Mouse (Mus musculus) heart, embryonic 15.5 days (tissue): ENCODE data around the gene 4930432K21Rik. TPM values are rescaled to one million over a fixed set of nuclear protein-coding genes. Genes with fewer than 3 reads are reported as not detected.

Experiments
- ATAC-seq: fragments of 200-750 bp; cut with Nextera tagmentation; replicated peaks from 2 replicates; pipeline ENCODE4 v1.8.0; 2017; ENCODE audit warnings: low read depth, moderate TSS enrichment; ENCODE audit not compliant: insufficient number of reproducible peaks, insufficient read depth, low FRiP score
- H3K27ac ChIP-seq: fragments of 300-500 bp; sonication (generic); 2 replicates; pipeline ENCODE4 v1.5.1; 2015; ENCODE audit warnings: mild to moderate bottlenecking, inconsistent platforms
- H3K27me3 ChIP-seq: fragments of 300-500 bp; sonication (generic); 2 replicates; pipeline ENCODE4 v1.6.1; 2015; ENCODE audit warnings: inconsistent platforms
- H3K36me3 ChIP-seq: fragments of 300-500 bp; sonication (generic); 2 replicates; pipeline ENCODE4 v1.6.1; 2015; ENCODE audit warnings: mild to moderate bottlenecking, inconsistent platforms
- H3K4me1 ChIP-seq: fragments of 300-500 bp; sonication (generic); replicated peaks from 2 replicates; pipeline ENCODE4 v1.6.1; 2015; ENCODE audit warnings: inconsistent platforms
- H3K4me2 ChIP-seq: fragments of 300-500 bp; sonication (generic); 2 replicates; pipeline ENCODE4 v1.6.1; 2015; ENCODE audit warnings: inconsistent platforms, mild to moderate bottlenecking, moderate library complexity
- H3K4me3 ChIP-seq: fragments of 300-500 bp; sonication (generic); 2 replicates; pipeline ENCODE4 v1.5.1; 2015; ENCODE audit warnings: mild to moderate bottlenecking, inconsistent platforms
- H3K9ac ChIP-seq: fragments of 300-500 bp; sonication (generic); 2 replicates; pipeline ENCODE4 v1.6.1; 2015; ENCODE audit warnings: mild to moderate bottlenecking, inconsistent platforms
- H3K9me3 ChIP-seq: fragments of 300-500 bp; sonication (generic); replicated peaks from 2 replicates; pipeline ENCODE4 v1.6.1; 2016; ENCODE audit warnings: inconsistent platforms
- WGBS: fragments of 180-500 bp; shearing (Covaris S2); methylation state at CpG from one replicate; pipeline ENCODE4 v1.1.7; 2015; ENCODE audit warnings: mixed read lengths; 5-methylcytosine and 5-hydroxymethylcytosine counted together
- polyA plus RNA-seq: library from polyadenylated mRNA; unstranded; fragments of >200 nt; fragmentation: Nextera tagmentation; extraction: Ambion mirVana; gene quantifications from 2 replicates; pipeline ENCODE4 v1.2.1, GENCODE M21; 2015

Gene 4930432K21Rik
- polyA plus RNA-seq, 1 experiment from 2014 or later: 0.60 TPM

DNA sequence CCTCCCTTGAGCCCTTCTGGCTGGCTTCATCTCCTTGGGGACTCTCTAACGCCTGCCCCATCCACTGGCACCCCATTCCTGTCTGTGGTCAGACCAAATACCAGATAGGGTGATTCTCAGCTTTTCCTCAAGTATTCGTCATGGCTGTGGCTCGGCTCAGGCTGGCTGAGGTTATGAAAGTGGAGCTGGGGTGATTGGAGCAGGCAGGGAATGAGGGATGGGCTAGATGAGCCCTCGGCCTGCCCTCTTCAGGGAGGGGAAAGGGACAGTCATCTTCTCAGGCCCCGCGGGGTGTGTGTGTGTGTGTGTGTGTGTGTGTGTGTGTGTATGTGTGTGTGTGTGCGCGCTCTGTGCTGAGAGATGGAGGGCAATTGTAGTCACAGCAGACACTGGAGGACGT, 22.2 kb upstream of the 4930432K21Rik start, which contains the start of gene Podnl1:
Gene Podnl1, plus strand, starts transcription at position 334 of the 400 bp plus-strand sequence.
- H3K9ac ChIP-seq: no peak within 1 kb of the TSS
- no peaks in the 10 kb centered on the region for H3K9me3 ChIP-seq
- no peak within 1 kb of the TSS for H3K27ac ChIP-seq
- H3K4me1 ChIP-seq: peaks cover 2% of the 10 kb centered on the region; the same call in 1 of the 2 replicates
- H3K4me3 ChIP-seq: no peak within 1 kb of the TSS
- no peak for ATAC-seq
- H3K36me3 ChIP-seq: no peaks in the 10 kb centered on the region
- 51% methylated on average over 9 of the region's 9 CpGs for WGBS
- peaks cover 6% of the 10 kb centered on the region; the same call in 1 of the 2 replicates for H3K27me3 ChIP-seq
- no peak within 1 kb of the TSS for H3K4me2 ChIP-seq

DNA sequence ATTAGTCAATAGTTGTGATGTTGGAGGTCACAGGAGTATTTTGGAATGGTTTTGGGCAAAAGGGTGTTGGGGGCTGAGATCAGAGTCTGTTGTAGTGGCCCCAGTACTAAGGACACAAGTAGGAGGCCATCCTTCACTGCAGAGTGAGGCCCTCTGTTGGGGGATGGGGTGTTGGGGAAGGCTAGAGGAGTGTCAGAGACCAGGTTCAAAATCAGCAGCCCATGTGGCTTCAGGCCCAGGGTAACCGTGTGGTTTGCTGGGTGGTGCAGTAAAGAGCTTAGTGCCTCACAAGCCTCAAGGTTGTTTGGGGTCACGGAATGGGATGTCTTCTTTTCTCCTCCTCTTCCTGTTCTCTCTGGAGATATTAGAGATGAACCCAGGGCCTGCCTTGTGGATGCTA, 21.1 kb upstream of the 4930432K21Rik start:
- Histone ChIP-seq H3K4me3 (no peak overlapping the region), H3K27me3 (peaks cover 11% of the 10 kb centered on the region; the same call in 1 of the 2 replicates), H3K4me2 (no peak overlapping the region), H3K9ac (no peak overlapping the region), H3K36me3 (no peaks in the 10 kb centered on the region), H3K9me3 (no peaks in the 10 kb centered on the region), H3K27ac (no peak overlapping the region), H3K4me1 (peaks cover 4% of the 10 kb centered on the region; the same call in 1 of the 2 replicates)
- ATAC-seq: no peak
- WGBS: 61% methylated on average over 2 of the region's 2 CpGs

DNA sequence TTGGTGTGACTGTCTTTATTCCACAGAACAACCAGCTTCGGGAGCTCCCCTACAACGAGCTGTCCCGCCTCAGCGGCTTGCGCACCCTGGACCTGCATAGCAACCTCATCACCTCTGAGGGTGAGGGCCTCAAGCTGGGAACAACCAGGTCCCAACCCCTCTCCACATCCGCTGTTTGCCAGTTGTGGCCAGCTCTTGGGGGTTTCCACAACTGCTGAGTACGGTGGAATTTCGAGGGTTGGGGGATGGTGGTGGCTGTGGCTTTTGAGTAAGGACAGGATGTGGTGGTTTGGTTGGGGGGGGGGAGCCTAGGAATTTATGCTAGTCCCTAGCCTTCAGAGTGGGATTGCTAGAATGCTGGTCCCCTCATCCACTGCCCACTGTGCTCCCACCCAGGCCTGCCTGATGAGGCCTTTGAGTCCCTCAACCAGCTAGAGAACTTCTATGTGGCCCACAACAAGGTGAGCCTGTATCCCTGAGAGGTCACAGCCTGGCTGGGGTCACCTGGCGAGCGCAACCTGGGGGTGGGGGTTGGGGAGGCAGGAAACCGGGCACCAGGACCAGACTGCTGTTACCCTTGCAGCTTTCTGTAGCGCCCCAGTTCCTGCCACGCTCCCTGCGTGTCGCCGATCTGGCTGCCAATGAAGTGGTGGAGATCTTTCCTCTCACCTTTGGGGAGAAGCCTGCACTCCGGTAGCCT, 20.5 kb upstream of the 4930432K21Rik start:
- Histone ChIP-seq H3K36me3 (0 out of 2 replicates have a peak, but pooled peaks cover 3% of the 10 kb centered on the region), H3K27me3 (peaks cover 11% of the 10 kb centered on the region; the same call in 1 of the 2 replicates), H3K27ac (no peak overlapping the region), H3K4me1 (peaks cover 4% of the 10 kb centered on the region; the same call in 1 of the 2 replicates), H3K9ac (no peak overlapping the region), H3K9me3 (no peaks in the 10 kb centered on the region), H3K4me3 (no peak overlapping the region), H3K4me2 (no peak overlapping the region)
- 54% methylated on average over 17 of the region's 17 CpGs for WGBS
- ATAC-seq: no peak

DNA sequence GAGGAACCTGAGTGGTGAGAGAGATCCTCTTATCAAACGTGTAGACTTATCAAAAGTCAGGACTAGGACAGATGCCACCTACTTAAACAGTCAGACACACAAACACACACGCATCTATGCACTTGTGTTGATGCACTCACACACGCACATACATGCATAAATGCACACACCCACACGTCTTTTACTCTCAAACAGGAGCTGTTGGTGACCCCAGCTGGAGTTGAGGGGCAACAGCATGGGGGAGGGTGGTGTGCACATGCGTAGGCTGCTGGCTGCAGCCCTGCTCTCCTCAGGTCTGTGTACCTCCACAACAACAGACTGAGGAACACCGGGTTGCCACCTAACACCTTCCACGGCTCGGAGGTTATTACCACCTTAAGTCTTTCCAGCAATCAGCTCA, 19.5 kb upstream of the 4930432K21Rik start:
- Histone ChIP-seq H3K36me3 (peaks cover 11% of the 10 kb centered on the region; the same call in 1 of the 2 replicates), H3K4me2 (no peak overlapping the region), H3K4me3 (no peak overlapping the region), H3K9ac (no peak overlapping the region), H3K27me3 (peaks cover 11% of the 10 kb centered on the region; the same call in 1 of the 2 replicates), H3K9me3 (no peaks in the 10 kb centered on the region), H3K4me1 (peaks cover 4% of the 10 kb centered on the region; the same call in 1 of the 2 replicates), H3K27ac (no peak overlapping the region)
- 43% methylated on average over 8 of the region's 8 CpGs for WGBS
- ATAC-seq: no peak

DNA sequence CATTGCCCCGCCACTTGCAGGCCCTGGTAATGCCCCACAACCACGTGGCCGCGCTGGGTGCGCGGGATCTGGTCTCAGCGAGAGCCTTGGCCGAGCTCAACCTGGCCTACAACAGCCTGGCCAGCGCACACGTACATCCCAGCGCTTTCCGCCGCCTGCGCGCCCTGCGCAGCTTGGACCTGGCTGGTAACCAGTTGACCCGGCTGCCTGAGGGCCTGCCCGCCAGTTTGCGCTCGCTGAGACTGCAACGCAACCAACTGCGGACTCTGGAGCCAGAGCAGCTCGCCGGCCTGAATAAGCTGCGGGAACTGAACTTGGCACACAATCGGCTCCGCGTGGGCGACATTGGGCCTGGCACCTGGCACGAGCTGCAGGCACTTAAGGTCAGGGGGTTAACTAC, 17.0 kb upstream of the 4930432K21Rik start:
- H3K9ac ChIP-seq: no peak overlapping the region
- WGBS: 44% methylated on average over 30 of the region's 30 CpGs

DNA sequence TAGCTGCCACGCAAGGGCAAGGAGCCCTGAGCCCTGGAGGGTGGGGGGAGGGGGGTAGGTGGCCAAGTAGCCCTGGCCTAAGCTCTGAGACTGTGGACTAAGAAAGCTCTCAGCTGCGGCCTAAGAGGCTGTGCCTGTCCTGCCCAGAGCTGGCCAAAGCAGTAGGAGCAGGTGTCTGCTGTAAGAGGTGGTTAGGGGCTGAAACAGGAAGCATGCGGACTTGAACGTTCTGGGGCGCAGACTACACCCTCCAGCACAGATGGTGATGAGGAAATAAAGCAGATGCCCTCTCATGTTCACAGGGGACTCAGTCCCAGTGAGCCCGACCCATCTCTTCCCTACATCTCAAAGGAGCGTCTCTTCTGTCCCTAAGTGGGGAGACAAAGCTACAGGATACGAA, 15.6 kb upstream of the 4930432K21Rik start:
- H3K4me2 ChIP-seq: no peak overlapping the region
- no peak overlapping the region for H3K9ac ChIP-seq
- ATAC-seq: no peak
- H3K27ac ChIP-seq: no peak overlapping the region
- WGBS: 72% methylated on average over 8 of the region's 8 CpGs
- H3K4me1 ChIP-seq: peaks cover 4% of the 10 kb centered on the region; the same call in 1 of the 2 replicates
- H3K27me3 ChIP-seq: peaks cover 11% of the 10 kb centered on the region; the same call in 1 of the 2 replicates
- no peak overlapping the region for H3K4me3 ChIP-seq
- H3K9me3 ChIP-seq: no peaks in the 10 kb centered on the region
- peaks cover 49% of the 10 kb centered on the region for H3K36me3 ChIP-seq

More for the DNA sequence above, 17.0 kb upstream of the 4930432K21Rik start:
- peaks cover 4% of the 10 kb centered on the region; the same call in 1 of the 2 replicates for H3K4me1 ChIP-seq
- H3K27me3 ChIP-seq: peaks cover 11% of the 10 kb centered on the region; the same call in 1 of the 2 replicates
- no peak overlapping the region for H3K27ac ChIP-seq
- no peak overlapping the region for H3K4me3 ChIP-seq
- H3K9me3 ChIP-seq: no peaks in the 10 kb centered on the region
- peaks cover 34% of the 10 kb centered on the region for H3K36me3 ChIP-seq
- H3K4me2 ChIP-seq: no peak overlapping the region
- no peak for ATAC-seq

DNA sequence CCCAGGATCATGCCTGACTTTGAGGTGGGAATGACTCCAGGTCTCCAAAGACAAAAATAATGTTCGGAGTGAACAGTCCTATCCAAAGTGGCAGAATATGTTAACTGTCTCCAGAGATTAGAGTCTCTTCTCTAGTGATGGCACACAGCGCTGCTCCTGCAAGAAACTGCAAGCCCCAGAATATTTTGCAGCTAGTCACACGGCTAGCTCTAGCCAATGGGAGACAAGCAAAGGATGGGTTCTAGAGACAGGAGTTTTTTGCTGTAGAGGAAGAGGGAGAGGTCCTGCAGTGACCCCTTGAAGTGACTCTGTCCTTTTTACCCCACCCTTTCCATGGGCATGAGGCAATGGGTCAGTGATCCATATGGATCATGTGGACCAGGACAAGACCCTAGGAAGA, 10.0 kb upstream of the 4930432K21Rik start:
- no peak for ATAC-seq
- no peak overlapping the region for H3K4me3 ChIP-seq
- no peak overlapping the region for H3K4me2 ChIP-seq

DNA sequence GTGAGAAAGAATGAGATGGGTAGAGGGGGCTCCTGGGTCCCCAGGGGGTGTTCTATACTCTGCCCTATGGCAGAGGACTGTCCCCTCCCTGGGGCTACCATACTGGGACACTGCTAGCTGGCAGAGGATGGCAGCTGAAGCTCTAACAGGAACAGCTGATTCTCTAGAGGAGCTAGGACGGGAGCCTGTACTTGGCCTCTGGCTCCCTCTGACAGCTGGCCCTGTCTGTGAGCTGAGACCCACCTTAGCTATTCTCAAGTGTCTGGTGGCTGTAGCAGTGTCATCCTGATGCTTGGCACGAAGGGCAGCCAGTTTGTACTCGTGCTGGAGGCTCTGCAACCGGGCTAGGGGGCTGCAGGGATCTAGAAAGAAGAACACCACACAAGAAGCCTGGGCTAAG, 7.0 kb upstream of the 4930432K21Rik start:
- Histone ChIP-seq H3K27me3 (no peaks in the 10 kb centered on the region), H3K4me2 (no peak overlapping the region), H3K9me3 (no peaks in the 10 kb centered on the region), H3K4me3 (no peak overlapping the region), H3K4me1 (no peaks in the 10 kb centered on the region; the same call in 1 of the 2 replicates), H3K27ac (no peak overlapping the region), H3K36me3 (peaks cover 77% of the 10 kb centered on the region), H3K9ac (no peak overlapping the region)
- ATAC-seq: no peak
- WGBS: 76% methylated on average over 4 of the region's 4 CpGs

More for the DNA sequence above, 10.0 kb upstream of the 4930432K21Rik start:
- no peaks in the 10 kb centered on the region for H3K9me3 ChIP-seq
- no peak overlapping the region for H3K9ac ChIP-seq
- no peaks in the 10 kb centered on the region for H3K27me3 ChIP-seq
- no peak overlapping the region for H3K27ac ChIP-seq
- WGBS: 88% methylated on average over 3 of the region's 3 CpGs
- H3K36me3 ChIP-seq: peaks cover 91% of the 10 kb centered on the region
- H3K4me1 ChIP-seq: no peaks in the 10 kb centered on the region

DNA sequence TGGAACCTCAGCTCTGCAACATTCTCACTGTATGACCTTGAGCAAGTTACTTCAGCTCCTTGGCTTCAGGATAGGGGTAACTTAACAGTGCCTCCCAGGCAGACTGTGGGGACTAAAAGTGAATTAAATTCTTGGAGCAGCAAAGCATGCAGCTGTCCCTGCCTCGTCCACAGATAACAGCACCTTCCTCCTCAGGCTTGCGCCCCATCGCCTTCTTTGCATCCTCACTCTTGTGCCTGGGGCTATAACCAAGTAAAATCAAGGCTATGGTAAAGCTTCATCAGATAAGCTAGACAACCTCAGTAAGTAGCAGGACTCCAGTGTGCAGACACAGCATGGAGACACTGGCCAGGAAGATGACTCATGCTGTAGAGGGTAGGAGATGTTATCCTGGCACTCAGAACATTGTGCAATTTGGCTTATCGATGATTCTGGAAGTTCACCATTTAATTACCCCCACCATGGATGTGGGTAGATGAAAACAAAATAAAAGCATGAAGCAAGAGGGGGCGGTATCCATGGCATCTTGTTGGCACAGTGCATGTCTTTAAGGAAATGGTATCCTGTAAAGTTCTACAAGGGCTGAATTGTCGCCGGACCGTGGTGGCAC, 3.1 kb upstream of the 4930432K21Rik start:
- peaks cover 22% of the 10 kb centered on the region for H3K4me1 ChIP-seq
- no peak overlapping the region for H3K9ac ChIP-seq
- H3K27ac ChIP-seq: no peak overlapping the region
- H3K9me3 ChIP-seq: no peaks in the 10 kb centered on the region
- no peak overlapping the region for H3K4me2 ChIP-seq
- no peak overlapping the region for H3K4me3 ChIP-seq
- H3K27me3 ChIP-seq: no peaks in the 10 kb centered on the region
- peaks cover 40% of the 10 kb centered on the region for H3K36me3 ChIP-seq
- ATAC-seq: no peak
- WGBS: 89% methylated on average over 8 of the region's 8 CpGs

DNA sequence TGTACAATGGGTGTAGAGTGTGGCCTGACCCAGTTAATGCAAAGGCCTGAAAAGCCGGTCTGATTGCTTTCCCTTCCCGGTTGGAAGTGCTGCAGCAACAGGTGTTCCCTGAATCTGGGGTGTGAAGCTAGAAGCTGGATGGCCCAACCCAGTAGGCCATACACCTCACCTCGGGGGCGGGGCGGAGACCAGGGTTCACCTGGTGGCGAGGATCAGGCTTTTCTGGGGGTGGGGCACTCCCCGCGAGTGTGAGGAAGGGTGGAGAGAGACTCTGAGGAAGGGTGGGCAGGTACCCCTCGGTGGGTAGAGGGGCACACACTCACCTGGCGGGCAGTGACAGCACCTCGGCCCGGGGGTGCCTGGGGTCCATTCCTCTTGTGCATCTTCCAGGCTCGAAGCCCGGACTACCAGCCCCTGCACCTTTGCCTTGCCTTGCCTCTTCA, 480 bp upstream of the 4930432K21Rik start:
- peak overlapping the region; percentile 41; the same call in 1 of the 2 replicates for H3K27ac ChIP-seq
- H3K4me2 ChIP-seq: peak overlapping the region; percentile 92
- no peaks in the 10 kb centered on the region for H3K9me3 ChIP-seq
- peak overlapping the region; percentile 86 for H3K9ac ChIP-seq
- 7% methylated on average over 14 of the region's 14 CpGs for WGBS
- H3K4me1 ChIP-seq: peaks cover 22% of the 10 kb centered on the region
- peaks cover 18% of the 10 kb centered on the region for H3K36me3 ChIP-seq
- H3K27me3 ChIP-seq: no peaks in the 10 kb centered on the region
- peak overlapping the region; percentile 81 for H3K4me3 ChIP-seq
- peak; percentile 21 for ATAC-seq

DNA sequence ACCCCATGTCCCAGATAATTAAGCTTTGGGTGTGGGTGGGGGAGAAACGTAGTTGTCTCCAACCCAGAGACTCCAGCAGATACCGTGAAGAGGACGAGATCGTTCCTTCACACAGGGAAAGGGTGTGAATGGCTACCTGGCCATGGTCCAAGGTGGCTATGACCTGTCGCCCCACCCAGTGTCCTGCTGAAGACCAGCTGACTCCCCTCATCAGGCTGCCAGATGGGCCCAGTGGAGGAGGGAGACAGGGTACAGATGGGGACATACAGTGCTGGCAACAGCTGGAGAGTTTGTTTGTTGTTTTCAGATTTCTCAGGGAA, 666 bp downstream of the 4930432K21Rik start:
- Histone ChIP-seq H3K4me3 (peak overlapping the region; percentile 81; the same call in 1 of the 2 replicates), H3K9me3 (no peaks in the 10 kb centered on the region), H3K27ac (no peak overlapping the region), H3K36me3 (peaks cover 7% of the 10 kb centered on the region), H3K4me2 (peak overlapping the region; percentile 92), H3K4me1 (peaks cover 22% of the 10 kb centered on the region), H3K27me3 (no peaks in the 10 kb centered on the region), H3K9ac (no peak overlapping the region)
- no peak for ATAC-seq
- 57% methylated on average over 5 of the region's 5 CpGs for WGBS
